Mouse (Mus musculus) adrenal gland, postnatal 10 days (tissue): Measurements from ENCODE around the gene Gipr. TPM values are rescaled to one million over a fixed set of nuclear protein-coding genes. Genes with fewer than 3 reads are reported as not detected.
"Not testable (repeated sequence)": the region's sequence is repeated elsewhere in the genome, so short reads cannot be mapped to it uniquely, and the experiment has no call there.

Source experiments
- DNase-seq: peaks from one replicate; pipeline ENCODE4 v3.0.0; 2021; ENCODE audit warnings: mixed read lengths
- total RNA-seq, 2 experiments: library from RNA; stranded (reverse); gene quantifications; 2 replicates each; pipeline ENCODE4 v1.2.3; 2021

Gene Gipr
- total RNA-seq, 2 experiments from 2014 or later = 0.75 to 0.94 TPM

DNA sequence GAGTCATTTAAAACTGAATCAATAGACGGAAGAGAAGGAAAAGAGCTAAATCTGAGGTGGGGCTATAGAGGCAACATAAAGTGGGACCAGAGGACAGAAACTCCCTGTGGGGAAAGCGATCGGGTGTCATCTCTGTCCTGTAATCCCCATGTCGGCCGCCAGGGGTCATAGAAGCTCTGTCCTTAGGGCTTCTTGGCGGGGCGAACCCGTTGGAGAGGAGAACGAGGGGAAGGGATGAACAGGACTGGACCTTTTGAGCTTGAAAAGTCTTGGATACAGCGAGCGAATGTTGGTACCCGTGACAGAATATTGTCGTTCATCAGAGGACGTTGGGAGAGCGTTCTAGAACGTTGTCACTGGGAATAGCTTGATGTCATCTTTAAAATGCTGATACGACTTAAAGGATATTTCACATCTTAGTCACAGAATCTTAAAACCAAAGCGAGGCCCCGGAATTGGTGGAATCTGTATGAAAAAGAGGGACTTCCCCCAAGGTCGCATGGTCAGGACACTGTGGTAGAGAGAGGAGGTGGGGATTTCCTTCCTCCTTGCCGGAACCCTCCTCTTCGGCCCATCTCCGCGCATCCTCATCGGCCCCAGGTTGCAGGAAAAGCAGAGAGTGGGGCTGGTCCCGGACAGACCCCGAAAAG, 12.6 kb upstream of the Gipr start:
- peak; percentile 87 for DNase-seq

DNA sequence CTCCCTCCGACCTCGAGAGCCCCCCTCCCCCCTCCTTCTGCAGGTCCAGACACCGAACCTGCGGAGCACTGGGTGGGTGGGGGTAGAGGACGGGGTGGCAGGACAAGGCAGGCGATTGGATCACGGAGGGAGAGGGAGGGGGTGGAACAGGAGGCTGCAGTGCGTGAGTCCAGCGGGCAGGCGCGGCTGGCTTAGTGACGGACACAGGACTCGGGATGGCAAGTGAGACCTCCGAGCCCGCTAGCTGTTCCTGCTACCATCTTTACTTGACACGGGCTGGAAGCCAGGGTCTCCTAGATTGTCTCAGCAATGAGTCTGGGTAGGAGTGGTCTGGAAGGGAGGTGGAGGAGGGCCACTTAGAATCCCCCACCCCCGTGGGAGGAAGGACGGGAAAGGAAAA, 12.1 kb upstream of the Gipr start:
- no peak for DNase-seq

DNA sequence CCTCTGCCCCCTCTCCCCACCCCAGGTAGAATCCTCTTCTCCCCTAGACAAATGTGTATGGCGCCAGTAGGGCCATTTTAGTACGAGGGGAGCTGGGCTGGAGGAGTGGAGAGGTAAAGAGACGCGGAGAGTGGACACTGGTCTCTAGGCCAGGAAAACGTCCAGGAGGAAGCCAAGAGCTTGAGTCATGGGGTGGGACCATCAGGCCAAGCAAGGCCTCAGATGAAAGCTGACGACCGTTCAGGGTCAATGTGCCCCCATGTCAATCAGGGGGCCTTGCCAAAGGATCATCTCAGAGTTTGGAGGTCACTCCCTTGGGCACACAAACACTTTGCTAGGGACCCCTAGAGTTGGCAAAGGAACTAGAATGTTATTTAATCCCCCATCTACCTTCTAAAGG, 11.3 kb upstream of the Gipr start:
- no peak for DNase-seq

DNA sequence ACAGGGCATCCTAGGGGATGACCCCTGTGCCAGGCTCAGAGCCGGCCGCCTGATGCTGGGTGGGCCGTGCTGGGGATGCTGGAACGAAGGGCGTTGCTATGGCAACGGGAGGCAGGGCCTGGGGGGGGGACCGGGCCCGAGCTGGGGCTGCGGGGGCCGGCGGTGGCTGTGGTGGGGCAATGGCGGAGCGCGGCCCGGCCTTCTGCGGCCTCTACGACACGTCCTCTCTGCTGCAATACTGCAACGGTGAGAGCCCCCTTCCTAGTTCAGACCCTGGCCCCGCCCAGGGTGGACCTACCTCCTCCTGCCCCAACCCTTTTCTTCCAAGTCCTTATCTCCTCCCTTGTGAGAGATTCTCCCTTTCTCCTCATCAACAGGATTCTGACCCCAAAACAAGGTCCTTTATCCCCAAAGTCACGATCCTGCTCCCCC, 10.6 kb upstream of the Gipr start:
- DNase-seq = no peak

DNA sequence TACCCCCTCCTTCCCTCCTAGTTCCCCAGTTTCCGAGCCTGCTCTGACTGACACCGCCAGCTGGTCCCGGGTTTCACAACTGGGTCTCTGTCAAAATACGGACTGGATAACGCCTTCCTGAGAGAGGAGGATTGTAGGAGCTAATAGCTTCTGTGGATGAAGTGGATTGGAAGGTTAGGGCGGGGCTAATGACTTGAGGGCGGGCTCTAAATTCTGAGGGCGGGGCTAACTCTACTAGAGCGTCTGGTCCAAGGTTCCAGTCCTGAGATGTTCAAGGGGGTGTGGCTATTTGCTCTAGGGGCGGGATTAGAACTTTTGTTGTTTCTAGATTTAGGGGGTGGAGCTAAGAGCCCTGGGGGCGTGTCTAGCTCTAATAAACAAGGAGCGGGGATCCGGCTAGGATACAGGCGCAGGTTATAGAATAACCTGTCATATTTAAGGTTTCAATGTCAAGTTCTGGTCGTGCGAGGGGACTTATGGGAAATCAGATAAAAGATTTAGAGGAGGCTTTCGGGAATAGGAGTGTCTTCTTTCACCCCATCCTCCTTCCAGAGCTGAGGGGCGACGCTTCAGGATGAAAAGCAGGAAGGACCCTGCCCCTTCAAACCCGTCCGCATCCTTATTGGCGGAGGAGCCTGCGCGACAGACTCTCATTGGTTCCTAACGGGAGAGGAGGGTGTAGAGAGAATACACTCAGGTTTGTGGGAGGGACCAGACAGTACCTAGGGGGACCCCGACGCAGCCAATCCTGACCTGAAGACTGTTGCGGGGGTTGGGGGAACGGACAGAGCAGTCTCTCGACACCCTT, 10.0 kb upstream of the Gipr start, which contains the start of gene Eml2:
Gene Eml2 (plus strand): TSS at position 714 of the 808 bp plus-strand sequence.
- no peak for DNase-seq

DNA sequence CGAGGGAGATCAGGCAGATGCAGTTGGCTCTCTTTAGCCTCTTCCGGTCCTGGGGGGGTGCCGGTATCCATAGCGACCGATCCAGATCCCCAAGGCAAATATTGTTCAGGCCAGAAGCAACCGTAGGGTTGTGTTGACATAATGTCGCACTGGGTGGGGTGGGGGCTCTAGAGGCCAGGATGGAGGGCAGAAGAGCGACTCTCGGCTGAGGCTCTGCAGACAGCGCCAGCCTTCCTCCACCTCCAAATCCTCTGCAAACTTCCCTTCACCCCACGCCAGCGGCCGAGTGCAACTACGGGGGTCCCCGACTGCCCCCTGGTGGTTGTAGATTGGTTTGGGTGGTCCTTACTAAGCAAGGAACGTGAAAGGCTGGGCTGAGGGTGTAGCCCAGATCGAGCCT, 6.9 kb upstream of the Gipr start:
- DNase-seq = peak; percentile 89

DNA sequence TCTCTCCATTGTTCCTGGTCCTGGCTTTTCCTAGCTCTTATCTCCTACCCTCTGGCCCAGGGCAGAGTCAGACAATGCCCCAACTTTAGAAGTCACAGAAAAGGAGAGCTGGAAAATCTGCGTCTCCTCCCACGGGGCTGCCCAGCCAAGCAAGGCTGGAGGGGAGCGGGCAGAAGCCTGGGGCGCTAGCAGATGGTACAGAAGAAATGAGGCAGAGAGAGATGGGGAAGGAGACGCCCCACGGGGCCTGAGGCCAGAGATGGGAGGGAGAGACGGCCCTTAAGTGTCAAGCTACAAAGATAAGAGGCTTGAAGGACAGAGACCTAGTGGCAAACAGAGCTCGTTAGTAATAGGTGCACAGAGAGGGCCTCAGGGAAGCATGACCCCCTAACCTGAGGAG, 5.9 kb upstream of the Gipr start:
- DNase-seq = no peak

DNA sequence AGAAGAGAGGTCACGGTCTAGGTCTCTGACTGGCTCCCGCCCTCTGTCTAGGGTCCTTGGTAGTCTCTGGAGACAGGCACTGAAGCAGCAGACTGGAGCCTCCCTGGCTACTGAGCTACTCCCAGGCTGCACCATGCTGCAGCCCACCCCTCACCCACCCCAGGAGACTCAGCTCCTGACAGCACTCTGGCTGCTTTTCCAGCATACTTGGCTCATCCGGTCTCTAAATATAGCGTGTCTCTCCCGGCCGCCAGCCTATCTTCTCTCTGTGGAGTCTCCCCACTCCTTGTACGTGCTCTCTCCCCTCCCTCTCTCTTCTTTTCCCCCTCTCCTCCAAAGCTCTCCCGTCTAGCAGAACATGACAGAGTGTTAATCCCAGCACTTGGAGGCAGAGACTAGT, 4.2 kb upstream of the Gipr start:
- no peak for DNase-seq

DNA sequence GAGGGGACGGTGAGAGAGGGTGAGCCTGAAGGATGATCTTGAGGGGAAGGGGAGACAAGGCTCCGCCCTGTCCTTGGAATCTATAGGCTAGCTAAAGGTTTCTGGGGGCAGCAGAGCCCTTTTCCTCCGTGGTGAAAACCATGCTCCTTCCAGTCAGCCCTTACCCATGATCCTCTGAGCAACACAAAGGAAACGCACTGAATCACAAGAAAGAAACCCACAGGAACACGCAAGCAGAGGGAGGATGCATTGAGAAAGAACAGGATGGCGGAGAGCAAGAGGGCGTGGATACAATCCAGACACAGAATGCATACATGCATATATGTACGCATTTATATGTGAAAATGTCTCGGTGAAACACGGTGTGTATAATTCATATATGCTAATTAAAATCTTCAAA, 3.6 kb upstream of the Gipr start:
- no peak for DNase-seq

DNA sequence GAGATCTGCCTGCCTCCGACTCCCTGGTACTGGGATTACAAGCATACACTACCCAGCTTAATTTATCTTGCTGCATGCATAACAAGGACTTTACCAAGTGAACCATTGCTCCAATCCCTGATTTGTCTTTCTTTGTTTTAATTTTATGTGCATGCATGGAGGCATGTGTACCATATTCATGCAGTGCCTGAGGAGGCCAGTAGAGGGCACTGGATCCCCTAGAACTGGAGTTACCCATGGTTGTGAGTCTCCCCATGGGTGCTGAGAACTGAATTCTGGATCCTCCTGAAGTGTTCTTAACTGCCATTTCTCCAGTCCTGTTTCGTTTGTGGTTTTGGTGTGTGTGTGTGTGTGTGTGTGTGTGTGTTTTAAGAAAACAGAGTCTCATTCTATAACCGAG, 1.1 kb upstream of the Gipr start:
- DNase-seq = no peak

DNA sequence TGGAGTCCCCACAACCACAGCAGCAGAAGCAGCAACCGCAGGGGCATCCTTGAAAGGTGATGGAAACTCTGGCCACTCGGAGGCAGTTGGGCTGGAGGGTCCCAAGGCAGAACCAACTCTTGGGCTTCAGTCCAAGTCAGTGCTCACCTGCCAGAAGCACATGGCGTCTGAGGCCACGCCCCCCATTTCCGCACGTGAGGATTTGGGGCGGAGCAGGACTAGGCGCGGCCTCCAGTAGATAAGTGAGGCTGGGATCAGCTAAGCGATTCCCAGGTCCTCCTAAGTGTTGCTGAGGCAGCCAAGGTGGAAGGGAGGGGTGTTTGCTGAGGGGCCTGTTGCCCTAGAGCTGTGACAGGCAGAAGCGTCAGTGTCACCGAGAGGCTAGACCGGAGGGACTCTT, 949 bp downstream of the Gipr start:
- no peak for DNase-seq

DNA sequence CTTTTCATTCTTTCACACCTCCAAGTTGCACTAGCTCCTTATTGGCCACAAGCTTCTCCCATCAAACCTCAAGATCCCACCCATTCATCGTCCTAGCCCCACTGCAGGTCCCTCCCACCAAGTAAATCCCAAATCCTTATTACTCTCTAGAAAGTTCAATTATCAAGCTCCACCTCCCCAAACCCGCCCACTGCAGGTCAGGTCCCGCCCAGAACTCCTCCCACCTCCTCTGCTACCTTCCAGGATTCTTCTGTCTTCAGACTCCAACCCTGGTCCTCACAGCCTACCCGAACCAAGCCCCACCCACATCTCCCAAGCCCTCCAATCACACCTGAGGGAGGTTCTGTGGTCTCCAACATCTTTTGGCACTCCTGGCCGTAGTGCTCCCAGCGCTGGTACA, 1.7 kb downstream of the Gipr start:
- no peak for DNase-seq

DNA sequence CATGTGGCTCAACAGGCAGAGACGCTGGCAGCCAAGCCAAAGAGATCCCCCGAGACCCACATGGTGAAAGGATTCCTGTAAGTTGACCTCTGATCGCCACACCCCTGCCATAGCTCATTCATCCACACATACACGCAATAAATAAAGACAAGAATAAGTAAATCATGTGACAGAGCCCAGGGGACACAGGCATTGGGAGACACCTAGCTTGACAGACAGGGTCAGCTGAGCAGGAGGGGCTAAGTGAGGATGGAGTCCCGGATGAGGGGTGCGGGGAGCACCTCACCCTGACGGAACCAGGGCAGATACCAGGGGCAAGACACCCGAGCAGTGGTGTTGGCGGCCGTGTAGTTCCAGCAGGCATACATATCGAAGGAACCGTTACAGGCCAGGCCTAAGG, 2.2 kb downstream of the Gipr start:
- DNase-seq = no peak

DNA sequence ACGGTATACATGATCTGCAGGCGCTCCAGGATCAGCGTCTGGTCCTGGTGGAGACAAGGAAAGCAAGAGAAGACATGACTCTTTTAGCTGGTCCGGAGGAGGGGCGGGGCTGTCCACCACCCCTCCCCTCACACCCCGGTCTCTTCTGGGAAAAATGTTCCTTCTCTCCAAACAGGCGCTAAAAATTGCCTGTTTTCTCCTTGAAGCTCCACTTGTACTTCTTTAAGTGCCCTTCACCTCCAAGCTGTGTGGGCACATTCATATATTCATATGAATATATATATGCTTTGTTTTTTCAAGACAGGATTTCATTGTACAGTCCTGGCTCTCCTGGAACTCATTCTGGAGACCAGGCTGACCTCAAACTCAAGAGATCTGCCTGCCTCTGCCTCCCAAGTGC, 3.0 kb downstream of the Gipr start:
- DNase-seq = no peak

DNA sequence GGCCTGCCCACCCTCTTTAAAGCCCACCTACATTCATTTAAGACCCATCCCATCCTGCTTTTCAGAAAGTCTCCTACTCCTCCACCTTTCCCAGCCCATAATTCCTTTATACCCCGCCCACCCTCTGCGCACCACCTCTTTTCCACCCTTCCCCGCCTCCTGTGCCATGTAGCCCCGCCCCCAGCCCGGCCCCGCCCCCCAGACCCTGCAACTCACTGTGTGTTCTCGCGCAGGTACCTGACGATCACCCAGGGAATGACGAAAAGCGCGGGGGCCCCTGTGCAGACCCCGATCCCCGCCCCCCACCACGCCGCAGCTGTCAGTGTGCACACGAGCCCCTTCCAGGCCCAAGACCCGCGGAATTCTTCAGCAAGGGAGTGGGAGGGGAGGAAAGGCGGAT, 5.8 kb downstream of the Gipr start:
- DNase-seq = peak; percentile 52

DNA sequence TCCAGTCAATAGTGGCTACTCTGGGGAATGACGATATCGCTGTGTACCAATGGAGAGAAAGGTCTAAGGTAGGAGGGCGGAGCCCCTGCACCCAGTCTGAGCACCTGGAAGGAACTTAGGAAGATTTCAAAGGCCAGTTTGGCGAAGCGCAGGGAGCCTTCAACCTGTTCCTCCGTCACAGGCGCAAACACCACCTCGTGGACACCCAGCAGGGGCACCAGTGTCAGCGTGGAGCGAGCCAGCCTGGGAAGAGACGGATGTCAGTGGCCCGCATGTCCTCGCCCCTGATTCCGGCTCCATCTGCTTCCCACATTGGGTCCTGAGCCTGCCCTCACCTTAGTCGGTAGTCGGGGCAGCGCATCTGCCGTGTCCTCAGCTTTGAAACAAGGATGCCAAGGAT, 6.5 kb downstream of the Gipr start:
- no peak for DNase-seq

DNA sequence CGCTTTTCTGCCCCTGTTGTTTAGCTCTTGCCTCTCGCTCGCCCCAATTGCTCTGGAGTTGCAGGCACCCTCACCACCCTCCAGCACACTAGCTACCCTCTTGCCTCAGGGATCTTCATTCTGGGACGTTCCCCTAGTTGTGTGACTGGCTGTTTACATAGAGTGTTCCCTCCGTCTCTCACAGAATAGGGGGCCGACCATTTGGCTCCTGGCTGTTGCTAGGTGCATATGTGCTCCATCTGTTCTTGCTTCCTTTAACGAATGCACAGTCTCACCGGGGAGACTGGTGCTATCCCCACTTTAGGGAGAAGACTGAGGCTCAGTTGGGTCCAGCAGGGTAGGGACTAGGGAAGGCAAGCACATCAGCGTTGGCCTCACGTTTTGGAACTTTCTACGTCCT, 7.3 kb downstream of the Gipr start:
- DNase-seq = no peak

DNA sequence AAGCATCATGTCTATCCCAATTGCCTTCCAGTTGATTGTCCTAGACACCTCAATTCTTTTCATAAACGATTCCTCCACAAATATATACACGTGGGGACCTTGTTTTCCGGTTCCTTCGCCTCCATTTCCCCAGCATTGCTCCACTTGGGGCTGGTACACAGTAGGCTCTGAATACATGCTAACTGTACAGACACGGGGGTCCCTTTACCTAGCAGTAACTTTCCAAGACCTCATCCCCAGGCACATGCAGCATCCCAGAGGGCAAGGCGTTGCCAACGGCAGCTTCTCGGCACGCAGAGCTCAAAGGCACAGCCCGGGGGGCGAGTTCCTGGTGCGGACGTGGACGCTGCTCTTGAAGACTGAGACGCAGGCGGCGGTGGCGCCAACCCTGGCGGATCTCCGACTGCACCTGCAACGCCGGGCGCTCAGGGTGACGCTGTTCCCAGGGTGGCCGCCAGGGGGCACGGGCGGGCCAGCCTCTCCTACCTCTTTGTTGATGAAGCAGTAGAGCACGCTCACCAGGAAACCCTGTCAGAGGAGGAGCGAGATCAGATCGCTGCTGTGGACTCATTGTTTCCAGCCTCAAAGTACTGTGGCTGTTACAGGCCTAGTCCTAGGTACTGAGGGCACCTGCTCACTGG, 8.6 kb downstream of the Gipr start:
- DNase-seq = peak; percentile 97

DNA sequence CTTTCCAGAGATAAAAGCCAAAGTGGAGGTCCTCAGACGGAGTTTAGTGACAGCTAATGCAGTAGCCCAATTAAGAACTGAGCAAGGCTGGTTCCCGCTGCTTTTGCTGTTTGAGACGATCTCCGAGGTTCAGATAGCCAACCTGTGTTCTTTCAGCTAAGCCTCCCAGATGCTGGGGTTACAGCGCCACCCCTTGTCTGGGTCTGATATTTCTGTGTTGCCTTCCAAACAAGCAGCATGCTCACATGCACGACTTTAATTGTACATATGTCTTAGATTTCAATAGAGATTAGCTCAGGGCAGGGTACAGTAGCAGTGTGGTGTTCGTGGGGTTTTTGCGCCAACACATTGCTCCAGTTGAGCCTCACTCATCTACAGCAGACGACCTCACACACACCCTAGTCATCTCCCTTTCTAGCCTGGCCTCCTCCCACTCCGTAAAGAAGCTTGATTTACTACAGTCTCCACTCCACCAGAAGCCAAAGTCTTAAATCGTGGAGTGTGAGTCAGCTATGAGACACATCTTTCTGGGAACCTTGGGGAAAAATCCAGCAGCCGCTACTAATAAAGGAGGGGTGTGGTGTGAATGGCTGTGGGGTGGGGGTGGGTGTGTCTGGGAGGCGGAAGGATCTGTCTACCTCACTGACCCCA, 10.0 kb downstream of the Gipr start:
- peak; percentile 65 for DNase-seq

DNA sequence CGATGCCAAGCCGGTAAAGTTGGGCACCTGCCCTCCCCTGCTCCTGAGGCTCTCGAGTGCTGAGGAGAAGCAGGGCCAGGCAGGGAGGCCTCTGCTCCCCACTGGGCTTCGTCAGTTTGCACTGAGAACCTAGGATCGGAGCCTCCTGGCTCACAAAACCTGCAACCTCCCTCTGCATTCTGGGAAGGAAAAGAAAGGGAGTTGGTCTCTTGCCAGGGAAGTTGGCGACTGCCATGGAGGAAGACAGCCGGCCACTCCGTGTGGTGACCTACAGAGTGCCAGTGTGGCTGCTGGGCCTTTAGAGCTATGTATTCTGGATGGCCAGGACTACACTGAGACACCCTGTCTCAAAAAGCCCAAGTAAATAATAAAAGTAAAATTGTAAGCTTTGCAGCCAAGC, 11.1 kb downstream of the Gipr start:
- DNase-seq = no peak

DNA sequence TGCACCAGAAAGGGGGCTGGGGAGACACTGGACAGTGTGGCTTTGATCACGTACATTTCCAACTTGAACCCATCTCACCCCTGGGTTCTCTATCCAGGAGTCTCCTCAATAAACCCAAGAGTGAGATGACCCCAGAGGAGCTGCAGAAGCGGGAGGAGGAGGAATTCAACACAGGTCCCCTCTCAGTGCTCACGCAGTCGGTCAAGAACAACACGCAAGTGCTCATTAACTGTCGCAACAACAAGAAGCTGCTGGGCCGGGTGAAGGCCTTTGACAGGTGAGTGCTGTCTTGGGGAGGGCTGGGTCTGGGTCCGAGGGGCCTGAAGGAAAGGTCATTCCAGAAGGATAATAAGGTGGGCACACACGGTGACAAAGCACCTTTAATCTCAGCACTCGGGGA, 14.8 kb downstream of the Gipr start:
- not testable (repeated sequence) for DNase-seq

DNA sequence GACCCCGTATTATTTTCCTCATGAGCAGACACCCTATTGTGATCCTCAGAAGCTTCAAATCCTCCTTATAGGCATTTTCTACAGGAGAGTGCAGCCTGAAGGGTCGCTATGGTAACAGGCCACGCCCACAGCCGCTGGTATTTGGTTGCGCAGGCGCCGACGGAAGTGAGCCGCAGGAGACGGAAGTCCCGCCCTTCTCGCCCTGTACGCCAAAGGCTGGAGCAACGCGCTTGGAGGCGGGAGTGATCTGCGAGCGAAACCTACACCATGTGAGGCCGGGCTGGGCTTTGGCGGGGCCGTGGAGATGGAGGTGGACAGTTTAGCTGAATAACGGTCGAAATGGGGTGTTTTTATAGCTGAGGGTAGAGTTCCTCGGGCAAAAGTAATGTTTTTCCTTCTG, 16.3 kb downstream of the Gipr start, which contains the start of gene Snrpd2:
Gene Snrpd2 (plus strand): TSS at position 97 of the 400 bp plus-strand sequence.
- peak; percentile 98 for DNase-seq
